Mouse (Mus musculus) lung, embryonic 14.5 days (tissue): ENCODE measurements at regions not wholly inside any gene's neighbourhood (a gene's known extent, or its start where the extent isn't known, plus 50 kb on each side); places are given as distances from the start of the nearest gene placed in this dataset.

Experiments
- ATAC-seq: fragments of 200-750 bp; cut with Nextera tagmentation; 2 replicates; pipeline ENCODE4 v1.8.0; 2017; ENCODE audit warnings: mild to moderate bottlenecking, moderate TSS enrichment, moderate library complexity; ENCODE audit not compliant: insufficient read depth
- DNase-seq: peaks from one replicate; pipeline ENCODE4 v3.0.0-alpha.2; 2015
- H3K27ac ChIP-seq: fragments of 300-500 bp; sonication (generic); 2 replicates; pipeline ENCODE4 v1.5.1; 2014; ENCODE audit warnings: low read depth, mild to moderate bottlenecking, moderate library complexity
- H3K27me3 ChIP-seq: fragments of 300-500 bp; sonication (generic); 2 replicates; pipeline ENCODE4 v1.6.1; 2014; ENCODE audit warnings: low read length, control low read depth; ENCODE audit not compliant: insufficient read depth
- H3K36me3 ChIP-seq: fragments of 300-500 bp; sonication (generic); 2 replicates; pipeline ENCODE4 v1.6.1; 2014; ENCODE audit warnings: control low read depth; ENCODE audit not compliant: insufficient read depth
- H3K4me1 ChIP-seq: fragments of 300-500 bp; sonication (generic); 2 replicates; pipeline ENCODE4 v1.6.1; 2014; ENCODE audit warnings: antibody characterized with exemption, control low read depth; ENCODE audit not compliant: insufficient read depth
- H3K4me2 ChIP-seq: fragments of 300-500 bp; sonication (generic); 2 replicates; pipeline ENCODE4 v1.6.1; 2014; ENCODE audit warnings: mild to moderate bottlenecking
- H3K4me3 ChIP-seq: fragments of 300-500 bp; sonication (generic); 2 replicates; pipeline ENCODE4 v1.5.1; 2014; ENCODE audit warnings: low read depth, low read length
- H3K9ac ChIP-seq: fragments of 300-500 bp; sonication (generic); 2 replicates; pipeline ENCODE4 v1.6.1; 2014
- H3K9me3 ChIP-seq: fragments of 300-500 bp; sonication (generic); 2 replicates; pipeline ENCODE4 v1.6.1; 2016; ENCODE audit warnings: low read depth, low read length, control low read depth
- CTCF ChIP-seq: IDR thresholded peaks from 2 replicates; pipeline ENCODE4 v1.5.1; 2016; ENCODE audit warnings: antibody characterized with exemption, low read depth
- WGBS: fragments of 180-500 bp; shearing (Covaris S2); extraction: QIAGEN DNeasy Blood & Tissue Kit; methylation state at CpG from one replicate; pipeline ENCODE4 v1.1.7; 2014; 5-methylcytosine and 5-hydroxymethylcytosine counted together

DNA sequence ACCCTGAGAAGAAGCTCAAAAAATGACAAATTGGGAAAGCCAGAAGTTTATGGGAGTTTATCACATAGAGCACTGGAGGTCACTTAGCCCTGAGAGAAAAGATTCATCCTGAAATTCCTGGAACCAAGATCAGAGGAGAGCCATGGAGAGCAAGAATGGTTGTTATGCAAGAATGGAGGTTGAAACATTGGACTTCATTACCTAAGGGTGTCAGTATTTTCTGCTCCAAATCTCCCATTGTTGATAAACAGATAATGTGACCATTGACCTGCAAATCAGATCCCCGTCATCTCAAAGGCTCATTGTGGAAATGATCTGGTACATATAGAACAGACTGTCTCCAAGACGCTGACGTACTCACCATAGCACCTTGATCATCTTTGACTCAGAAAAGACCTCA, 1477.6 kb upstream of the Slc10a2 start:
- Histone ChIP-seq H3K27me3 (no peaks in the 10 kb centered on the region), H3K9ac (no peak overlapping the region), H3K36me3 (no peaks in the 10 kb centered on the region), H3K4me2 (no peak overlapping the region), H3K9me3 (no peaks in the 10 kb centered on the region), H3K27ac (no peak overlapping the region), H3K4me3 (no peak overlapping the region), H3K4me1 (no peaks in the 10 kb centered on the region)
- ATAC-seq (no peak), DNase-seq (no peak)
- no peak for TF ChIP-seq CTCF
- 85% methylated on average over 3 of the region's 3 CpGs for WGBS

DNA sequence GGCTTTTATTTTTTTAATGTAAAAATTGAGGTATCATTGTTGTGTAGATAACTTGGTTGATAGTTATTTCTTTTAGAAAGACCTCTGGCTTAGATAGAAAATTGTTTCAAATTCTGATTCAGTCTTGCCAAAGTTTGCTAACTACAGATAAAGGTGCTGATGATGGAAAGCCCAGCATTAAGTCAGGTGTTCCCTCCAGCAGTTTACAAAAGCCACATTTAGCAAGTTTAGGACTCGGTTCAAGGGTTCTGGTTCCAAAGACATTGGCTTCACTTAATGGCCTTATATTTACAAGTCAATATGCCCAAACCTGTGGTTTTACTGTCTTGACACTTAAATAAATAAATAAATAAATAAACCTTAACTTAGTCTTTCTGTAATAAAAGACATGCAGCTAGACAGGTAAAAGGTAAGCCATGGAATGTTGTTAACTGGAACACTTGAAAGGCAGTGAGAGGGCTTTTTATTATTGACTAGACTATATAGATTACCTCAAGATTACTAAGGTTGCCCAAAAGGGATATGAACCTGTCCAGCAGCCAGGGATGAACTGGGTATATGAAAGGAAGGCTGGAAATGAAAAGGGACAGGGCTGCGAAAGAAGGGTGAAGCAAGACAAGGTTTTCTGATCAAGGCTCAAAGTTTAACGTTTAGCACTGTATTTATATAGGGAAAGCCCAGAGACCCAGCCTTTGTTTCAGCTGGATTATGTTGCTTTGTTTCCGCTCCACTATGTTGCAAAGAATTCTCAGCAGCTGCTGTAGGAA, 1472.9 kb upstream of the Slc10a2 start:
- Histone ChIP-seq H3K4me3 (no peak overlapping the region), H3K27me3 (no peaks in the 10 kb centered on the region), H3K36me3 (no peaks in the 10 kb centered on the region), H3K4me1 (no peaks in the 10 kb centered on the region), H3K27ac (no peak overlapping the region), H3K9ac (no peak overlapping the region), H3K9me3 (no peaks in the 10 kb centered on the region), H3K4me2 (no peak overlapping the region)
- DNase-seq: no peak
- 62% methylated on average over 4 of the region's 4 CpGs for WGBS
- no peak for ATAC-seq
- TF ChIP-seq CTCF: no peak

DNA sequence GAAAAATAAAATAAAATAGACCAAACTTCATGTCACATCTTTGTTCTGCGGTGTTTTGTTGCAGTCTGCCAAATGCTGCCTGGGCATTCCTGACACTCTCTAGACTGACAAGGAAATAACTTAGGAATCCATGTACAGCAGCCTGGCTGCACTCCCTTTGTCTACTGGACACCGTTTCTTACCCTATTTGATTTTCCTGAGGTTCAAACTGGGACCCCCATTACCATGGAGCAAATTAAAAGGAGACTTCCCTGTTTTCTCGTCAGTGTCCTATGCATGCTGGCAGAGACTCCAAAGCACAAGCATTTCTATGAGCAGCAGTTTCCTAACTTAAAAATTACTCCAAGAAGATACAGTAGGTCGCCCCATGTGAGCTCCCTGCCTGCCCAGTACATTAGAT, 1470.1 kb upstream of the Slc10a2 start:
- Histone ChIP-seq H3K27ac (no peak overlapping the region), H3K4me3 (no peak overlapping the region), H3K27me3 (no peaks in the 10 kb centered on the region), H3K4me1 (no peaks in the 10 kb centered on the region), H3K36me3 (no peaks in the 10 kb centered on the region), H3K9me3 (no peaks in the 10 kb centered on the region), H3K9ac (no peak overlapping the region), H3K4me2 (no peak overlapping the region)
- TF ChIP-seq CTCF: no peak
- no peak for DNase-seq
- 49% methylated on average over 4 of the region's 4 CpGs for WGBS
- ATAC-seq: no peak

DNA sequence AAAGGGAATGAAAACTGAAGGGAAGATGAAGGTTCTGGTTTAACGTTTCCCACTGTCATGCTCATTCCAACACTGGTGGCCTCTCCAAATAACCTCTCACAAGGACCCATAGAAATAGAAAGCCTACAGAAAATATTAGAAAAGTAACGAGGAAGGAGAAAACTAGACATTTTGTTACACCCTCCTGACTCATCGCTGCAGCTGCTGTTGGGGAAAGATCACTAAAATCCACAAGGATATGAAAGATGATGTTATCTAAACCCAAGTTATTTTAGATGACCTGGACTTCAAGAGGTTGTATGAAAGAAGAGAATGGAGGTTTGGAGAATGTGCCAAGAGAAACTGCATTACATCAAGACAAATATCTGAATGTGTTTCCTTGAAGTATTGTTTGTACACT, 1468.3 kb upstream of the Slc10a2 start:
- H3K4me1 ChIP-seq: no peaks in the 10 kb centered on the region
- no peak overlapping the region for H3K4me3 ChIP-seq
- no peak overlapping the region for H3K9ac ChIP-seq
- no peak overlapping the region for H3K4me2 ChIP-seq
- H3K36me3 ChIP-seq: no peaks in the 10 kb centered on the region
- H3K27ac ChIP-seq: no peak overlapping the region
- ATAC-seq: no peak
- 81% methylated on average over 3 of the region's 3 CpGs for WGBS
- H3K27me3 ChIP-seq: no peaks in the 10 kb centered on the region
- no peak for DNase-seq
- no peaks in the 10 kb centered on the region for H3K9me3 ChIP-seq
- no peak for TF ChIP-seq CTCF

DNA sequence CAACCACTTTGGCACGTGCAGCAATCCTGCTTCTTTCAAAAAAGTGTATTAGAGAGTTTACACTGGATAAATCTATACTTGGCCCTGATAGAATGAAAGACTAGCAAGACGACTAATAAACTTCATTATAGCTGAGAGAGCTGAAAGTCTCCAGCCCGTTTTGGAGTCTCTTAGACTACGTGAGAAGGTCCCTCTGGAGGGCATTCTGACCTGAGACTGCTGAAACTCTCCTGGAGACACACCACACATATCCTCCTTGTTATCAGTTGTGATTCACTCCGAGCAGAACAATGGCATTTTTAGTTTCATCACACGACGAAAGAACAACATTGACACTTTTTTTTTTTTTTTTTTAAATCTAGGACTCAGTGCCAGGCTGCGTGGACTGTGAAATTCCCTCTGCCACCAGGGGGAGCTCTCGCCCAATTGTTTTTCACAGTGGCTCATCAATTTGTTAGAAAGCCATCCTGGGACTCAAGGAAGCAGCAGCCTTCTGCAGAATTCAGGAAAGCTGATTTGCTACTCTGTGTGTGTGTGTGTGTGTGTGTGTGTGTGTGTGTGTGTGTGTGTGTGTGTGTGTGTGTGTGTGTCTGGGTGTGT, 1467.0 kb upstream of the Slc10a2 start:
- H3K4me2 ChIP-seq: peak overlapping the region; percentile 42; the same call in 1 of the 2 replicates
- no peak overlapping the region for H3K9ac ChIP-seq
- H3K27me3 ChIP-seq: no peaks in the 10 kb centered on the region
- H3K9me3 ChIP-seq: no peaks in the 10 kb centered on the region
- 20% methylated on average over 9 of the region's 9 CpGs for WGBS
- no peak overlapping the region for H3K4me3 ChIP-seq
- no peak overlapping the region for H3K27ac ChIP-seq
- DNase-seq (peak; percentile 93), ATAC-seq (peak; percentile 58; the same call in 1 of the 2 replicates)
- H3K4me1 ChIP-seq: no peaks in the 10 kb centered on the region
- TF ChIP-seq CTCF: peak; percentile 83
- no peaks in the 10 kb centered on the region for H3K36me3 ChIP-seq

DNA sequence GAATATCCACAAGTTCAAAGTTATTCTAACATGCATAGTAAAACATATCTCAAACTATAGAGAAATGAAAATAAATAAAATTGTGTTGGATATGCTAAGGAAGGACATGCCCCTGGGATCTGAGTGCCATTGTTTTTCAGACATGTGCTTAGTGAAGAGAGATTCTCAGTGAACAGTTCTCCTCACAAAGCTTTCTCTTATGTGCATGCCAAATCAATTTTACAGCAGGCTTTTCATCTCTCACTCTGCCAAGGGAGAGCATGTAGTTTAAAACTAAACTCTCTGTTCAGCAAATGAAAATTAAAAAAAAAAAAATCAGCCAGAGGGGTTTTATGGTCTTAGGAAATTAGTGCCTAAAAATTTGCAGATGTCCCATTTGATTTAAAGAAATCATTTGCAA, 1445.8 kb upstream of the Slc10a2 start:
- Histone ChIP-seq H3K4me3 (no peak overlapping the region), H3K27ac (no peak overlapping the region), H3K9ac (no peak overlapping the region), H3K4me2 (no peak overlapping the region), H3K4me1 (no peaks in the 10 kb centered on the region), H3K9me3 (no peaks in the 10 kb centered on the region), H3K27me3 (no peaks in the 10 kb centered on the region), H3K36me3 (no peaks in the 10 kb centered on the region)
- ATAC-seq (no peak), DNase-seq (no peak)
- no peak for TF ChIP-seq CTCF

DNA sequence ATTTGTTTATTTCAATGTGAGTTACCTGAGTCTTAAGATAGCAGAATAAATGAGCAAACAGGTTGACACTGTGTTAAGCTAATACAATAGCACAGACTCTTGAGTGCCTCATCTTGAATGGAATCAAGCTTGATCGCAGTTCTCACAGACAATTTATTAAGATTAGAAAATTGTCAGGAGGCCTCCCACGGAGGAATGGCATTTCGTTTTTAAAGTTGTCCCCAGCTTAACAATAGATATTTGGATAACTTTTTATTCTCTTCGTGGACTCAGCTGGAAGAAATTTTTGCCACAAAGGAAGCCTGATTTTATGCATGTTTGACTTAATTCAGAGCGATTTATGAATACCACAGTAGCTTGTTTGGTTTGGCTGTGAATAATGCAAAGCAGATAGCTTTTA, 1422.0 kb upstream of the Slc10a2 start:
- 55% methylated on average over 5 of the region's 5 CpGs for WGBS
- no peak overlapping the region for H3K4me2 ChIP-seq
- H3K4me1 ChIP-seq: no peaks in the 10 kb centered on the region
- no peak overlapping the region for H3K4me3 ChIP-seq
- ATAC-seq (no peak), DNase-seq (no peak)
- H3K27me3 ChIP-seq: no peaks in the 10 kb centered on the region
- no peak overlapping the region for H3K9ac ChIP-seq
- TF ChIP-seq CTCF: no peak
- H3K9me3 ChIP-seq: no peaks in the 10 kb centered on the region
- H3K27ac ChIP-seq: no peak overlapping the region
- no peaks in the 10 kb centered on the region for H3K36me3 ChIP-seq
